Mouse (Mus musculus): Measurements from ENCODE around the gene Foxc2. TPM values are rescaled to one million over a fixed set of nuclear protein-coding genes. Genes with fewer than 3 reads are reported as not detected.

Gene Foxc2
- polyA plus RNA-seq, 1 experiment from 2014 or later = not detected

DNA sequence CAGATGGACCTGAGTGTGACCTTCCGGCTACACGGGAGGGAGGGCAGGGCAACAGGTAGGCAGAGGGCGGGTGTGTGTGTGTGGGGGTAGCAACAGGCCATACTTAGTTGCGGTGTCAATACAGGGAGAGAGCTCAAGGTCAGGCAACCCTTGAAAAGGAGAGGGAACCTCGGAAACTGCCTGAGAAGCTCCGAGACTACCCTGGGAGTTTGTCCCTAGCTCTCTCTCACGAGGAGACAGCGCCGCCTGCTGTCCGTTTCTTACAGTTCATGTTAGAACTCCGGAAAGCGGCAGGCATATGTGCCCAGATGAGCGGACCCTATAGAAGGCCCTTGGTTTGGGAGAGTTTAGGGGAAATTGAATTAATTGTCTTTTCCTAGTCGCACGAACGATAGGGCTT is 23.3 kb upstream of the Foxc2 start:
- Histone ChIP-seq H3K36me3 (ENCODE audit: inconsistent target) (peaks cover 6% of the 10 kb centered on the region; the same call in 1 of the 2 replicates), H3K27ac (no peak overlapping the region), H3K4me3 (ENCODE audit: inconsistent target) (no peak overlapping the region), H3K79me2 (ENCODE audit: inconsistent target) (no peaks in the 10 kb centered on the region)
- 1% methylated on average over 13 of the region's 16 CpGs for WGBS (ENCODE audit: missing documents)

DNA sequence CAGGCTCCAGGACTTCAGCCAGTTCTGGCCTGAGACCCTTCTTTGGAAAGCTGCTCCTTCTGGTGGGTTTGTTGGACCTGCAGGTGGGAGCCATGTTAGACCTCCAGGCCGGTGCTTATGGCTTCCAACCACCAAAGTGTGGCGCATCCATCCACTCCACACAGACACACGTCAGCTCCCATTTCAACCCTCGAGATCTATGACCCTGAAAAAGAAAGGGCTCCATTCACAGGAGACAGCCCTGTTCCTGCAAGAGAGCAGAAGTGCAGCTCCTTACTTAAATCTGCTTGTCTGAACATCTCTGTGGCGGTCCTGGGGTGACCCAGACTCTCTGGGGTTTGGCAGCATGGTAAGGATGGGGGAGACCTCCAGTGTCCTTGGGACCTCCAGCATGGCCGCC is 22.5 kb upstream of the Foxc2 start:
- peaks cover 13% of the 10 kb centered on the region; the same call in 1 of the 2 replicates for H3K36me3 ChIP-seq (ENCODE audit: inconsistent target)
- H3K79me2 ChIP-seq (ENCODE audit: inconsistent target) = no peaks in the 10 kb centered on the region
- no peak overlapping the region for H3K27ac ChIP-seq
- WGBS (ENCODE audit: missing documents) = 67% methylated on average over 6 of the region's 6 CpGs
- H3K4me3 ChIP-seq (ENCODE audit: inconsistent target) = no peak overlapping the region

DNA sequence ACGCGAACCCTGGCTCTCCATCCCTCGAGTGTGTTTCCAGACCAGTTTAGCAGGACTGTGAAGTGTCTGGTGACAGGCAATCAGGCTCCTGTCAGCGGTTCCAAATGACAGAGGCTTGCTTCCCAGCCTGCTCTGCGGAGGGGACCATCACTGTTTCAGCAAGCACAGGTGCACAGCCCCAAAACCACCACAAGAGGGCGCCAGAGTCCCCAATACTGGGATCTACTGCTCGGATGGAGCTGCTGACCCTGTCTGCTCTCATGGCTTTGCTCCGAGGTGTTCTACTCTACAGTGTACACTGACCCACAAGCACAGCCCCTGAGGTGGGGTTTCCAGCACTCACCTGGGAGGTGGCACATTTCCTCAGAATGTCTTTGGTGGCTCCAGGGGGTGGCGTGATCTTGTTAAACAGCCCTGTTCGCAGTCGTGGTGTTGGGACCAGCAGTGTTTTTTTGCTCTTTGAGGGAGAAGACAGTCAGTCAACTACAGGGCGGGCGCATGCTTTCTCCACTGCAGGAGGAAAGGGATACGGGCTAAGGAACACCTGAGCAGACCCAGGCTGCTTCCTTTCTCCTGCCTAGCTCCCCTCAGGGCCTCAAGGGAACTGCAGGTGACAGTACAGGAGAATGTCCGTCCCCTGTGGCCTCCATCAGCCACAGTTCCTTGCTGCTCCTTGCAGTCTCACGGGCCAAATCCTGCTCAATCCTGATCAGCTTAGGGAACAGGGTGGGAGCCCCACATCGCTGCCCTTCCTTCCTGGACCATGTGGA is 11.7 kb upstream of the Foxc2 start:
- Histone ChIP-seq H3K79me2 (ENCODE audit: inconsistent target) (peaks cover 15% of the 10 kb centered on the region; the same call in 1 of the 2 replicates), H3K27ac (no peak overlapping the region), H3K4me3 (ENCODE audit: inconsistent target) (no peak overlapping the region), H3K36me3 (ENCODE audit: inconsistent target) (peaks cover 53% of the 10 kb centered on the region)
- WGBS (ENCODE audit: missing documents) = 64% methylated on average over 17 of the region's 17 CpGs

DNA sequence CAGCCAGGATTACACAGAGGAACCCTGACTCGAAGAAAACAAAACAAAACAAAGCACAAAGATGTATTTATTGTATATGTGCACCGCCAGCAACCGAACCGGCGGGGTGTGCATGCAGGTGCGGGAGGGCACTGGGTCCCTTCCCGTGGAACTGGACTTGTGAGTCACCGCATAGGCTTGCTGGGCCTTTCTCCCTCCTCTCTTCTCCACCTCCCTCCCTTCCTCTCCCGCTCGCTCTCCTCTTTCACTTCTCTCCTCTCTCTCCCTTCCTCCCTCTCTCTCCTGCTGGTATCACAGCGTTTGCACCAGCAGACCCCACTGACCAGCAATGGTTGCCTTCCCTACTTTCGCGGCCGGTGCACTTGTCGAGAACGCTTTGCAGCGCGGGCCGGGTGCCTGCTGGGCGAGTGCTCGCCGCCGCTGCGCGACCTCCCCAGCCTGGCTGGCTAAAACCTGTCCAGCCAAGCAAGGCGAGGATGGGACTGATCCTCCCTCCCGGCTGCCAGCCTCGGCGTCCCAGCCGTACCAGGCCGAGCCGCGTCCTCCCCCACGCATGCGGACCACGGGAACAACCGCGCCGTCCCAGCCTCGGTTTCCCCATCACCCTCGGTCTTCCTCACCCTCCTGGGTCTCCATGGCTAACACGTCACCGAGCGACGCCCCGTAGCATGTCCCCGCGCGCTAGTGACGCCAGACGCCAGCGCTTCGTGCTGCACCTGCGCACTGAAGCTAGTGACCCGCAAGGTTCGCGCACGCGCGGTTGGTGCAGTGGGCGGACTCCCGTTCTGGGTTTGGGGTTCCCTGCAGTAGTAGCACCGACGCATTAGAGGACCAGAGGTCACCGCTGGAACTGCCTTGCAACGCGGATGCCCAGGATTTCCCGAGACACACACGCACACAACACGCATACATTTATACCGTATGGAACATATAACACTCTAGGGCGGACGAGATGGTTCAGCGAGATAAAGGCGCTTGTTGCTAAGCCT is 8.0 kb upstream of the Foxc2 start, which contains the start of gene Mthfsd:
TSS of gene Mthfsd (minus strand) at position 725 of the 989 bp plus-strand sequence.
- 1% methylated on average over 75 of the region's 75 CpGs for WGBS (ENCODE audit: missing documents)
- H3K4me3 ChIP-seq (ENCODE audit: inconsistent target) = peak within 1 kb of the TSS; percentile 79
- H3K36me3 ChIP-seq (ENCODE audit: inconsistent target) = peaks cover 17% of the 10 kb centered on the region; the same call in 1 of the 2 replicates
- peak within 1 kb of the TSS; percentile 37 for H3K27ac ChIP-seq
- H3K79me2 ChIP-seq (ENCODE audit: inconsistent target) = peaks cover 15% of the 10 kb centered on the region; the same call in 1 of the 2 replicates

DNA sequence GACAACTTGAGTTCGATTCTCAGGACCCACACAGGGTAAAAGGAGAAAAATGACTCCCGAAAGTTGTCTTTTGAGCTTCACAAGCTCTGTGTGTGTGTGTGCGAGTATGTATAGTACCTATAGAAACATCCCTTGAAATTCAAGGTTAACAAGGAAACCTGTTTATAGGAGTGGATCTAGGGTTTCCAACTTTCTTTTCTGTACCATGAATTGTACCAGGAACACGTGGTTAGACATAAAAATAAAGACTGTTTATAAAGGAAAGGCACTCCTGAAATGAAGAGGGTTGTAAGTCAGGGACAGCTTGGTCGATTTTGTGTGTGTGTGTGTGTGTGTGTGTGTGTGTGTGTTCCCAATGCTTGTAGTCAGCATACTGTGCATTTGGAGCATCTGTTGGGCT is 7.3 kb upstream of the Foxc2 start:
- H3K36me3 ChIP-seq (ENCODE audit: inconsistent target) = peaks cover 10% of the 10 kb centered on the region; the same call in 1 of the 2 replicates
- H3K27ac ChIP-seq = no peak overlapping the region
- peaks cover 15% of the 10 kb centered on the region; the same call in 1 of the 2 replicates for H3K79me2 ChIP-seq (ENCODE audit: inconsistent target)
- peak overlapping the region; percentile 79 for H3K4me3 ChIP-seq (ENCODE audit: inconsistent target)
- 12% methylated on average over 5 of the region's 5 CpGs for WGBS (ENCODE audit: missing documents)

DNA sequence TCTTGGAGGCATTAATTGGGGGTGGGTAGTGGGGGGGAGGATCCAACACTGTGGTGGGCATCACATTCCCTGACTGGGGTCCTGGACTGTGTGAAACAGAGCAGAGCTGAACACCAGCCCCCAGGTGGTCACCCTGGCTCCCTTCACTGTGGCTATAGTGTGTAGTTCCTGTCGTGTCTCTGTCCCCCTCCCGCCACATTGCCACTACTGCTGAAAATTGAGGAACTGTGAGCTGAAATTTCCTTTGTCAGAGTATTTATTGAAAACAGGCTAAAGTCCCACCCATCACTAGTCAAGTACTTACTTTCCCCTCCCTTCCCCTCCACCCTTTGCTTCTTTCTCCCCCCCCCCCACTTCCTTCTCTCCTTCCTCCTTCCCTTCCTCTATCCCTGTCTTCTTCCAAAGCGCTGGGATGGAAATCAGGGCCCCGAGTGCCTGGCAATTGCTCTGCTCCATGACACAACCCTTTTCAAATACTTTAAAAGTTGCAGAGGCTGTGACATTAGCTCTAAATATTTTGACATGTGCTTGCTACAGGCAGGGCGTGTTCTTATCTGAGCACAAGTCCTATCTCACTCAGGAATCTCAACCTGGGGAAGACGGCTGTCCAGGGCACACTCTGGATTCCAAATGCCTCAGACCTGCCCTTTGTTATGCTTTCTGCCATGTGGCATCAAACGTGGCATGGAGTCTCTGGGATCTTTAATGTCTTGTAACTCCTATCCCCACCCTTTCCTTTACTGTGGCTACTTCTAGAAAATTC is 4.6 kb upstream of the Foxc2 start:
- Histone ChIP-seq H3K4me3 (ENCODE audit: inconsistent target) (no peak overlapping the region), H3K36me3 (ENCODE audit: inconsistent target) (no peaks in the 10 kb centered on the region), H3K79me2 (ENCODE audit: inconsistent target) (peaks cover 14% of the 10 kb centered on the region; the same call in 1 of the 2 replicates), H3K27ac (no peak overlapping the region)
- WGBS (ENCODE audit: missing documents) = 49% methylated on average over 7 of the region's 7 CpGs

DNA sequence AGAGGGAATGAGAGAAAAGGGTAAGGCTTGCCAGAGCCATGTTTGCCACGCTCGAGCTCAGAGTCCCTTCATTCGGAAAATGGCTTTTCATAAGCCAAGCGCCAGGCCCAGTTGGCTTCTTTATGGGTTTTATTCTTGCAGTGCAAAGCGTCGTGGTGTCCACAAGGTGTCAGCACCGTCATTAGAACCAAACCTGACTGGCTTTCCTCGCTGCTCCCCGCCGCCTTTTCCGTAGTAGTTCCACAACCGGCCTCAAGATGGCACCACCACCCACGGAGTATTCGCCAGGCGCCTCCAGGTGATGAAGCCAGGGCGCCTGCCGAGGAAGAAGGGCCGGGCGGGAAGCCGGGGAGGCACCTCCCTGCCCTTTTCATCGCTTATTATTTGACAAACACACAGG is 2.7 kb upstream of the Foxc2 start:
- H3K27ac ChIP-seq = no peak overlapping the region
- no peaks in the 10 kb centered on the region for H3K79me2 ChIP-seq (ENCODE audit: inconsistent target)
- H3K36me3 ChIP-seq (ENCODE audit: inconsistent target) = no peaks in the 10 kb centered on the region
- no peak overlapping the region for H3K4me3 ChIP-seq (ENCODE audit: inconsistent target)
- under 1% methylated on average over 21 of the region's 21 CpGs for WGBS (ENCODE audit: missing documents)

DNA sequence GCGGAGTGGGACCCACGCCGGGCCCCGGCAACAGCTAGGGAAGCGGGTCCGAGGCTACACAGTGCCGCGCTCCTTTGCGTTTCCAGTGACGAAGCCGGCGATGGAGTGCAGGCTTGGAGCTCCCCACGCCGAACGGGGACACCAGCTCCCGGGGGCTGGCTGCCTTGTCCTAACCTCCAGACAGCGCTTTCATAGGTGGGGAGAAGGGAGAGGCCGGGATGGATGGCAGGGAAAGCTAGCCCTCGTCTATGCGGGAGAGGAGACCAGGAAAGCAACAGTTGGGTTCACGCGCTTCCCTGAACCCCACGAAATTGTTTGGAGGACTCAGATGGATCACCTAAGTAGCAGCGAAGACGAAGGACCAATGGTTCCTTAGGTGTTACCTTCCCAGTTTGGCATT is 835 bp upstream of the Foxc2 start:
- no peak overlapping the region for H3K4me3 ChIP-seq (ENCODE audit: inconsistent target)
- no peaks in the 10 kb centered on the region for H3K36me3 ChIP-seq (ENCODE audit: inconsistent target)
- H3K79me2 ChIP-seq (ENCODE audit: inconsistent target) = no peaks in the 10 kb centered on the region
- no peak overlapping the region for H3K27ac ChIP-seq
- WGBS (ENCODE audit: missing documents) = 10% methylated on average over 25 of the region's 25 CpGs

DNA sequence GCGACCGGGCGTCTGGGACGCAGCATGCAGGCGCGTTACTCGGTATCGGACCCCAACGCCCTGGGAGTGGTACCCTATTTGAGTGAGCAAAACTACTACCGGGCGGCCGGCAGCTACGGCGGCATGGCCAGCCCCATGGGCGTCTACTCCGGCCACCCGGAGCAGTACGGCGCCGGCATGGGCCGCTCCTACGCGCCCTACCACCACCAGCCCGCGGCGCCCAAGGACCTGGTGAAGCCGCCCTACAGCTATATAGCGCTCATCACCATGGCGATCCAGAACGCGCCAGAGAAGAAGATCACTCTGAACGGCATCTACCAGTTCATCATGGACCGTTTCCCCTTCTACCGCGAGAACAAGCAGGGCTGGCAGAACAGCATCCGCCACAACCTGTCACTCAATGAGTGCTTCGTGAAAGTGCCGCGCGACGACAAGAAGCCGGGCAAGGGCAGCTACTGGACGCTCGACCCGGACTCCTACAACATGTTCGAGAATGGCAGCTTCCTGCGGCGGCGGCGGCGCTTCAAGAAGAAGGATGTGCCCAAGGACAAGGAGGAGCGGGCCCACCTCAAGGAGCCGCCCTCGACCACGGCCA is 717 bp downstream of the Foxc2 start:
- 12% methylated on average over 54 of the region's 55 CpGs for WGBS (ENCODE audit: missing documents)
- H3K27ac ChIP-seq = no peak overlapping the region
- no peak overlapping the region for H3K4me3 ChIP-seq (ENCODE audit: inconsistent target)
- H3K79me2 ChIP-seq (ENCODE audit: inconsistent target) = no peaks in the 10 kb centered on the region
- H3K36me3 ChIP-seq (ENCODE audit: inconsistent target) = no peaks in the 10 kb centered on the region

DNA sequence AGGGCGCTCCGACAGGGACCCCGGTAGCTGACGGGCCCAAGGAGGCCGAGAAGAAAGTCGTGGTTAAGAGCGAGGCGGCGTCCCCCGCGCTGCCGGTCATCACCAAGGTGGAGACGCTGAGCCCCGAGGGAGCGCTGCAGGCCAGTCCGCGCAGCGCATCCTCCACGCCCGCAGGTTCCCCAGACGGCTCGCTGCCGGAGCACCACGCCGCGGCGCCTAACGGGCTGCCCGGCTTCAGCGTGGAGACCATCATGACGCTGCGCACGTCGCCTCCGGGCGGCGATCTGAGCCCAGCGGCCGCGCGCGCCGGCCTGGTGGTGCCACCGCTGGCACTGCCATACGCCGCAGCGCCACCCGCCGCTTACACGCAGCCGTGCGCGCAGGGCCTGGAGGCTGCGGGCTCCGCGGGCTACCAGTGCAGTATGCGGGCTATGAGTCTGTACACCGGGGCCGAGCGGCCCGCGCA is 1.2 kb downstream of the Foxc2 start:
- 4% methylated on average over 59 of the region's 62 CpGs for WGBS (ENCODE audit: missing documents)
- no peak overlapping the region for H3K4me3 ChIP-seq (ENCODE audit: inconsistent target)
- H3K79me2 ChIP-seq (ENCODE audit: inconsistent target) = no peaks in the 10 kb centered on the region

DNA sequence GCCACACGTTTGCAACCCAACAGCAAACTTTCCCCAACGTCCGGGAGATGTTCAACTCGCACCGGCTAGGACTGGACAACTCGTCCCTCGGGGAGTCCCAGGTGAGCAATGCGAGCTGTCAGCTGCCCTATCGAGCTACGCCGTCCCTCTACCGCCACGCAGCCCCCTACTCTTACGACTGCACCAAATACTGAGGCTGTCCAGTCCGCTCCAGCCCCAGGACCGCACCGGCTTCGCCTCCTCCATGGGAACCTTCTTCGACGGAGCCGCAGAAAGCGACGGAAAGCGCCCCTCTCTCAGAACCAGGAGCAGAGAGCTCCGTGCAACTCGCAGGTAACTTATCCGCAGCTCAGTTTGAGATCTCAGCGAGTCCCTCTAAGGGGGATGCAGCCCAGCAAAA is 1.9 kb downstream of the Foxc2 start:
- WGBS (ENCODE audit: missing documents) = 9% methylated on average over 28 of the region's 28 CpGs
- no peak overlapping the region for H3K27ac ChIP-seq
- no peak overlapping the region for H3K4me3 ChIP-seq (ENCODE audit: inconsistent target)
- H3K36me3 ChIP-seq (ENCODE audit: inconsistent target) = no peaks in the 10 kb centered on the region
- H3K79me2 ChIP-seq (ENCODE audit: inconsistent target) = no peaks in the 10 kb centered on the region

More for the DNA sequence above, 1.2 kb downstream of the Foxc2 start:
- H3K36me3 ChIP-seq (ENCODE audit: inconsistent target) = no peaks in the 10 kb centered on the region
- no peak overlapping the region for H3K27ac ChIP-seq

DNA sequence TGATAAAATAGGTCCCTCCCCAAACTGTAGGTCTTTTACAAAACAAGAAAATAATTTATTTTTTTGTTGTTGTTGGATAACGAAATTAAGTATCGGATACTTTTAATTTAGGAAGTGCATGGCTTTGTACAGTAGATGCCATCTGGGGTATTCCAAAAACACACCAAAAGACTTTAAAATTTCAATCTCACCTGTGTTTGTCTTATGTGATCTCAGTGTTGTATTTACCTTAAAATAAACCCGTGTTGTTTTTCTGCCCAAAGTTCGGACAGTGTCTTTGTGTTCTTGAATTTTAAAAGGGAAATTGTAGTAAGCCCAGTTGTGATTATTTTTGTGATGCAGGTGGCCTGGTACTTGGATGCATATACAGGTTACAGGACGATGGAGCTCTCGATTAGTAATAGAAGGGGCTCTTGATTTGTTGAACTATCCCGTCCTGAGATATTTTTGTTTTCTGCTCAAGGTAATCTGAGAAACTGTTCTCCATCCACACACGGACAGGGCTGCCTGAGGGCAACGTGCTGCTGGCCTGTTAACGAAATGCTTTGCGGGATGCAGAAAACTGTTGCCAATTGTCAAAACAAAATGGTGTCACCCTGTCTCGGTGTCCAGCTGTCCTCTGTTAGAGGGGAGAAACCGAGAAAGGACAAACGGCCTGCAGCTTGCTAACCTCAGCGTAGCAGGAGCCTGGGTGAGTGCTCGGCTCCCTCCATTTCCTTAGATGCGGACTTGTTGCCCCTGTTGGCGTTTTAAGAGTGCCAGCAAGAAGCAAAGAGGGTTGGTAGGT is 2.9 kb downstream of the Foxc2 start:
- Histone ChIP-seq H3K4me3 (ENCODE audit: inconsistent target) (no peak overlapping the region), H3K27ac (no peak overlapping the region), H3K36me3 (ENCODE audit: inconsistent target) (no peaks in the 10 kb centered on the region), H3K79me2 (ENCODE audit: inconsistent target) (no peaks in the 10 kb centered on the region)
- 15% methylated on average over 18 of the region's 18 CpGs for WGBS (ENCODE audit: missing documents)
